Mouse (Mus musculus) CH12.LX (cell line): Measurements from ENCODE around the gene Tmem255b. TPM values are rescaled to one million over a fixed set of nuclear protein-coding genes. Genes with fewer than 3 reads are reported as not detected.

Source experiments
- DNase-seq: peaks from one replicate; pipeline ENCODE4 v3.0.0-alpha.2; 2013; ENCODE audit errors: extremely low read depth
- H3K27ac ChIP-seq: 2 replicates; pipeline ENCODE4 v1.5.1; 2012; ENCODE audit warnings: low read depth, mild to moderate bottlenecking, control low read depth, moderate library complexity; ENCODE audit not compliant: insufficient read depth
- H3K27me3 ChIP-seq: replicated peaks from 2 replicates; pipeline ENCODE3; 2012; ENCODE audit warnings: inconsistent platforms
- H3K36me3 ChIP-seq, 2 experiments: replicated peaks in 1 of 2; 2 replicates each; pipeline versions ENCODE3 to v1.6.1; 2012; ENCODE audit warnings: inconsistent platforms in 1 of 2, low read length in 1 of 2, mild to moderate bottlenecking in 1 of 2, mixed read lengths in 1 of 2, moderate library complexity in 1 of 2; ENCODE audit not compliant: control insufficient read depth in 1 of 2, insufficient read depth in 1 of 2
- H3K4me1 ChIP-seq, 2 experiments: 2 replicates each; pipeline ENCODE4 v1.6.1; 2012; ENCODE audit warnings: inconsistent platforms in 1 of 2, moderate library complexity in 1 of 2; ENCODE audit not compliant: insufficient read depth in 2 of 2, control insufficient read depth in 1 of 2
- H3K4me2 ChIP-seq: 2 replicates; pipeline ENCODE4 v1.6.1; 2012; ENCODE audit warnings: low read depth, mild to moderate bottlenecking, control low read depth; ENCODE audit not compliant: poor library complexity, insufficient read depth, severe bottlenecking
- H3K4me3 ChIP-seq, 3 experiments: fragments of 150-350 bp in 1 of 3; sonication (generic) in 1 of 3; replicated peaks in 1 of 3; 2 replicates each; pipeline versions ENCODE3 to v1.5.1; 2011 to 2012; ENCODE audit warnings: low read depth in 2 of 3, low read length in 2 of 3, mild to moderate bottlenecking in 2 of 3, moderate library complexity in 2 of 3, control low read depth in 1 of 3, improper control_type of control experiment in 1 of 3, inconsistent platforms in 1 of 3, mixed read lengths in 1 of 3; ENCODE audit not compliant: poor library complexity in 1 of 3
- H3K79me2 ChIP-seq: replicated peaks from 2 replicates; pipeline ENCODE4 v1.6.1; 2012; ENCODE audit warnings: mild to moderate bottlenecking, moderate library complexity; ENCODE audit not compliant: control insufficient read depth, poor library complexity, insufficient read depth, severe bottlenecking; ENCODE audit errors: extremely low read depth
- H3K9ac ChIP-seq: 2 replicates; pipeline ENCODE4 v1.6.1; 2012; ENCODE audit warnings: low read depth, mild to moderate bottlenecking, control low read depth, moderate library complexity; ENCODE audit not compliant: insufficient read depth
- H3K9me3 ChIP-seq: replicated peaks from 2 replicates; pipeline ENCODE3; 2012; ENCODE audit warnings: low read length, inconsistent platforms, mixed read lengths
- CHD1 ChIP-seq: IDR thresholded peaks from 2 replicates; pipeline ENCODE4 v1.6.1; 2012; ENCODE audit warnings: low read depth, low read length, improper control_type of control experiment, inconsistent platforms
- ELF1 ChIP-seq: IDR thresholded peaks from 2 replicates; pipeline ENCODE4 v1.6.1; 2014; ENCODE audit warnings: low read depth, mild to moderate bottlenecking, inconsistent platforms, low read length, improper control_type of control experiment
- EP300 ChIP-seq: IDR thresholded peaks from 2 replicates; pipeline ENCODE4 v1.6.1; 2011; ENCODE audit warnings: low read length, improper control_type of control experiment
- IRF4 ChIP-seq: IDR thresholded peaks from 2 replicates; pipeline ENCODE4 v1.6.1; 2014; ENCODE audit warnings: low read depth, mild to moderate bottlenecking, inconsistent platforms, low read length, improper control_type of control experiment
- JUN ChIP-seq: IDR thresholded peaks from 2 replicates; pipeline ENCODE4 v1.6.1; 2011; ENCODE audit warnings: low read depth, mild to moderate bottlenecking, low read length, improper control_type of control experiment, moderate library complexity; ENCODE audit not compliant: insufficient read depth
- NELFE ChIP-seq: IDR thresholded peaks from 2 replicates; pipeline ENCODE4 v1.6.1; 2011; ENCODE audit warnings: low read depth, low read length, improper control_type of control experiment
- NRF1 ChIP-seq: IDR thresholded peaks from 2 replicates; pipeline ENCODE4 v1.6.1; 2014; ENCODE audit warnings: low read depth, mild to moderate bottlenecking, inconsistent platforms, low read length, improper control_type of control experiment, moderate library complexity
- PAX5 ChIP-seq: IDR thresholded peaks from 2 replicates; pipeline ENCODE4 v1.6.1; 2012; ENCODE audit warnings: low read length, inconsistent platforms, mixed read lengths
- POLR2A ChIP-seq: IDR thresholded peaks from 2 replicates; pipeline ENCODE4 v1.6.1; 2011; ENCODE audit warnings: low read depth, mild to moderate bottlenecking, improper control_type of control experiment, low read length
- RAD21 ChIP-seq: IDR thresholded peaks from 2 replicates; pipeline ENCODE4 v1.6.1; 2011; ENCODE audit warnings: low read depth, mild to moderate bottlenecking, low read length, improper control_type of control experiment, moderate library complexity
- SIN3A ChIP-seq: IDR thresholded peaks from 2 replicates; pipeline ENCODE4 v1.6.1; 2012; ENCODE audit warnings: low read length, improper control_type of control experiment, inconsistent platforms
- TCF12 ChIP-seq: IDR thresholded peaks from 2 replicates; pipeline ENCODE4 v1.6.1; 2014; ENCODE audit warnings: low read depth, mild to moderate bottlenecking, inconsistent platforms, low read length, improper control_type of control experiment
- USF1 ChIP-seq: IDR thresholded peaks from 2 replicates; pipeline ENCODE4 v1.6.1; 2014; ENCODE audit warnings: low read depth, mild to moderate bottlenecking, inconsistent platforms, low read length, improper control_type of control experiment
- USF2 ChIP-seq: conservative IDR thresholded peaks from 2 replicates; pipeline ENCODE4 v1.6.1; 2011; ENCODE audit warnings: low read depth, low read length, improper control_type of control experiment
- ZKSCAN1 ChIP-seq: IDR thresholded peaks from 2 replicates; pipeline ENCODE4 v1.6.1; 2012; ENCODE audit warnings: low read depth, inconsistent platforms, low read length, improper control_type of control experiment, borderline replicate concordance
- ZMIZ1 ChIP-seq: IDR thresholded peaks from 2 replicates; pipeline ENCODE4 v1.6.1; 2012; ENCODE audit warnings: low read depth, mild to moderate bottlenecking, inconsistent platforms, low read length, improper control_type of control experiment
- ZNF384 ChIP-seq: IDR thresholded peaks from 2 replicates; pipeline ENCODE4 v1.6.1; 2012; ENCODE audit warnings: low read depth, low read length, improper control_type of control experiment, inconsistent platforms
- dilution Hi-C: fragments of 300-500 bp; cut with MboI; formaldehyde crosslinking; loops from 2 replicates; pipeline ENCODE4 v1.14.3; 2020; ENCODE audit warnings: low sequenced_read_pairs; ENCODE audit not compliant: extremely low pct_unique_long_range_greater_than_20kb, extremely low pct_ligation_motif_present
- in situ Hi-C: fragments of 300-500 bp; cut with MboI; formaldehyde crosslinking; loops from 3 replicates; pipeline ENCODE4 v1.14.3; 2019; ENCODE audit warnings: low sequenced_read_pairs, low pct_ligation_motif_present, low pct_unique_long_range_greater_than_20kb, mixed read lengths
- polyA plus RNA-seq: library from polyadenylated mRNA; unstranded; fragments of >175 nt; gene quantifications from 2 replicates; pipeline ENCODE4 v1.2.1, GENCODE M21; 2012; ENCODE audit warnings: low read depth; ENCODE audit not compliant: insufficient read length
- total RNA-seq, 2 experiments: library from RNA; depleted of rRNA; stranded (reverse); fragments of 300-350 nt in 1 of 2; fragments of >200 nt in 1 of 2; gene quantifications; 2 replicates each; pipeline ENCODE4 v1.2.3; 2012 to 2014

The Tmem255b gene
- total and polyA plus RNA-seq, 3 experiments = not detected

- dilution Hi-C loops = no loop called here
- TF ChIP-seq NELFE (no peak), RAD21 (no peak), EP300 (no peak), CHD1 (no peak), TCF12 (no peak), NRF1 (no peak), USF2 (no peak), PAX5 (no peak), JUN (no peak), ZMIZ1 (no peak), ZNF384 (no peak), SIN3A (no peak), ZKSCAN1 (no peak), POLR2A (no peak), USF1 (no peak), IRF4 (no peak)
- DNase-seq = no peak
- Histone ChIP-seq H3K4me3 (no peak overlapping the region), H3K27me3 (peaks cover 25% of the 10 kb centered on the region), H3K27ac (no peak overlapping the region), H3K4me2 (no peak overlapping the region), H3K4me1 (no peaks in the 10 kb centered on the region), H3K9me3 (no peaks in the 10 kb centered on the region), H3K36me3 (no peaks in the 10 kb centered on the region), H3K79me2 (no peaks in the 10 kb centered on the region), H3K9ac (no peak overlapping the region)
- in situ Hi-C loops = no loop called here
Measured at GRCm38 (mm10) chr8:13481596-13481995, 46.6 kb downstream of the Tmem255b start.

- no peak for DNase-seq
- Histone ChIP-seq H3K79me2 (no peaks in the 10 kb centered on the region), H3K4me3 (no peak overlapping the region), H3K27me3 (peaks cover 22% of the 10 kb centered on the region), H3K9me3 (no peaks in the 10 kb centered on the region), H3K4me2 (no peak overlapping the region), H3K27ac (no peak overlapping the region), H3K9ac (no peak overlapping the region), H3K4me1 (no peaks in the 10 kb centered on the region), H3K36me3 (no peaks in the 10 kb centered on the region)
- dilution Hi-C loops (no loop called here), in situ Hi-C loops (no loop called here)
- TF ChIP-seq ELF1 = no peak
Measured at GRCm38 (mm10) chr8:13482101-13482801, 47.3 kb downstream of the Tmem255b start.
